Mouse (Mus musculus): Measurements from ENCODE around the gene Nedd8.

- TF ChIP-seq CTCF (IDR thresholded peaks at IDR 0.05; ENCODE audit: control insufficient read depth, insufficient read depth, insufficient replicate concordance, low read depth, low read length) = no peak
- TF ChIP-seq POLR2A (IDR thresholded peaks at IDR 0.05; ENCODE audit: control insufficient read depth, low read depth, low read length) = no peak
Observed at GRCm38 (mm10) chr14:55614565-55615178, 57.3 kb downstream of the Nedd8 start.
